Mouse (Mus musculus): ENCODE measurements around the gene Rab31. TPM values are rescaled to one million over a fixed set of nuclear protein-coding genes. Genes with fewer than 3 reads are reported as not detected.

Rab31 gene
- total RNA-seq, 2 experiments from 2014 or later: 6.9 to 8.1 TPM

- peak; percentile 80 for DNase-seq
Measured at GRCm38 (mm10) chr17:65783182-65784161, 10.9 kb upstream of the Rab31 start.

DNA sequence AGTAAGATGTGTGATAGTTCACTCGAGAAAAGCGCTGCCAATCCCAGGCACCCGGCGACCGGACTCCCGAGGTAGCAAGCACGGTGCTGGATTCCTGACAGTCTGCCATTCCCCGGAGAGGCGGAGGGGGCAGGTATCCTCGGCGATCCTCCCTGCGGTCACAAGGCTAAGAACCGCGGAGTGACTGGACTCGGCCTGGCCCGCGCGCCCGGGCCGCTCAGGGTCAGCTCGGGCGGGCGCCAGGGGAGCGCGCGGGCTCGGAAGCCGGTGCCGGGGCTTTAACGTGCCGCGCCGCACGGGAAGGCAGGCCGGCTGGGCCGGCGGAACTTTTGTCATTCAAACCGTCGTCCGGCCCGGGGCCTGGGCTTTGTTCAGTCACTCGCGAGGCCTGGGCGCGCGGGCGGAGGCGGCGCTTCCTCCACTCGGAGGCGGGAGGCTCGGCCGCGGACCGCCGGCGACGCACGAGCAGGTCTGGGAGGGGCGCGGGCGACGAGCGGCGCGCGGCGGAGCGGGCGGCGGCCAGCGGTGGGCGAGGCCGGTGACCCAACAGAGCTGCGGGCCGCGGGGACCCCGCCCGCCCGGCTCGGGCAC is 10.1 kb upstream of the Rab31 start, which contains the start of gene Ppp4r1:
Ppp4r1 (plus strand) TSS at position 23 of the 591 bp plus-strand sequence.
- DNase-seq: peak; percentile 85

- DNase-seq: no peak
Measured at GRCm38 (mm10) chr17:65780970-65781369, 8.4 kb upstream of the Rab31 start.

GRCm38 (mm10) chr17:65777461-65777860 is 4.9 kb upstream of the Rab31 start:
- no peak for DNase-seq

DNA sequence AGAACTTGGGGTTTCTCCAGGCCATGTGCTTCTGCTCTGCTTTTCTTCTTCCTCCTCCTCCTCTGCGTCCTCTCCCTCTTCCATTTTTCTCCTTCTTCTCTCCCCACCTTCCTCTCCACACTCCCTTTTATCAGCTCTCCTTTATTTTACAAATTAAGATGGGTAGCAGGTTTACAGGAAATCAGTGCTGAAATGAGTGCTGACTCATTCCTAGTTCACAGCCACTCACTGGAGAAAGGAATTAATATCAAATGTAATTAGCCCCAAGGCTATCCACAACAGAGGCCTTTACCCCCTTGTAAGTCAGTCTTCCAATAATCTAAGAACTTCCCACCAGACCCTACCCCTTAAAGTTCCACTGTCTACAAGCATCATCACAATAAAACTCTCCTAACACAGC is 3.7 kb upstream of the Rab31 start:
- no peak for DNase-seq

DNA sequence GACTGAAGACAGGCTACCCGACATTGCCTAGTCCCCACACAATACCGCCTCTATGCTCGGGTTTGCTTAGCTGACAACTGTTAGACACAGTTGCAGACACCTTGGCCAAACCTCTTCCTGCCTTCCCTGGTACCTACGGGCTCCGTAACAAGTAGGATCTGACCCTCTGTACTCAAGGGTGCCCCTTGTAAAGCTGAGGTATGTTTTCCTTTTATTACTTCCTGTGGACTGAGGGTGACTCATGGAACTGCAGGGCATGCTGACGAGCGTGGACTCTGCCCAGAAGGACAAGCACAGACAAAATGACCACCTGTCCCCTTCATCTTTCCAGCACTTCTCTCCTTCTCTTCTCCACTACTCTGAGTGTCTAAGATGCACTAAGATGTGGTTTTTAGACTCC is 1.9 kb upstream of the Rab31 start:
- DNase-seq: no peak

- no peak for DNase-seq
Measured at GRCm38 (mm10) chr17:65773617-65774016, 1.1 kb upstream of the Rab31 start.

GRCm38 (mm10) chr17:65770982-65771915 is 1.3 kb downstream of the Rab31 start:
- no peak for DNase-seq

- DNase-seq: no peak
Measured at GRCm38 (mm10) chr17:65768486-65768885, 4.1 kb downstream of the Rab31 start.

DNA sequence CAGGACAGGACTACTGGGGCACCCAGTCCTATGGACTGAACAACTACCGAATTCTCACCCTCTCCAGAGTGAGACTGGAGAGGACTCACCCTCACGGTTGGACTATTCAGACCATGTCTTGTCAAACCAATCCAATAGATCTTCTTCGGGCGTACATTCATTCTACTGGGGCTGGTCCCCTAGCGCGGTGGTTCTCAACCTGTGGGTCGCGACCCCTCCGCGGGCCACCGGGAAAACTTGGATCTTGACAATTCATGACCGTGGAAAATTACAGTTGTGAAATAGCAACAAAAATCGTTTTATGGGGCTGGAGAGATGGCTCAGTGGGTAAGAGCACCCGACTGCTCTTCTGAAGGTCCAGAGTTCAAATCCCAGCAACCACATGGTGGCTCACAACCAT is 9.3 kb downstream of the Rab31 start:
- no peak for DNase-seq

DNA sequence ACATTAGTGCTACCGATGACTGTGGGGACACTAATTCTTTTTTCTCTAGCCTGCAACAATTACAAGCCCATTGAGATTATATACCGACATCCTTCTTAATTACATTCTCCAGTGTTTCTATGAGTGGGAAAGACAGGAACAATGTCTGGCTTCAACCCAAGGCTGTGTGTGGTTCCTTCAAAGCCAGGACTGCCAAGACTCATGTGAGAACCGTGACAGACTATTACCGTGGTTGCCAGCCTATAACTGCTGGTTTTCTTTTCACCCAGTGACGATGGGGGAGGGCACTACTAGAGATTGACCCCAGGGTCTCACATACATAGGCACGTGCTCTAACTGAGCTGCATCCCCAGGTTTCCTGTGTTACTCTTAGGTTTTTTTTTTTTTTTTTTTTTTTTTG is 15.4 kb downstream of the Rab31 start:
- no peak for DNase-seq

- DNase-seq: no peak
Measured at GRCm38 (mm10) chr17:65755857-65756256, 16.7 kb downstream of the Rab31 start.

DNA sequence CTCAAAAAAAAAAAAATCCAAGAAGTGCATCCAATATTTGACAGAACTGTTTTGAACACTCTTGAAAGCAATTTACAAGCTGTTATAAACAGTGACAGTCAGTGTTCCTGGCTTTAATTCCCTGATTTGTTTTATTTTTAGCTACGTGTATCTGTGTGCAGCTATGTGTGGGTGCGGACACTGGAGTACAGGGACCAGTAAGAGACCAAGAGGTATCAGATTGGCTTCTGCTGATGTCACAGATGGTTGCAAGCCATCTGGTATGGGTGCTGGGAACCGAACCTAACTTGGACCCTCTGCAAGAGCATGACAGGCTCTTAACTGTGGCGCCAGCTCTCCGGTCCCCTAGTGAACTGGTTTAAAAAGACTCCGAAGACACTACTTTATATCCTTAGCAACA is 19.4 kb downstream of the Rab31 start:
- DNase-seq: no peak

DNA sequence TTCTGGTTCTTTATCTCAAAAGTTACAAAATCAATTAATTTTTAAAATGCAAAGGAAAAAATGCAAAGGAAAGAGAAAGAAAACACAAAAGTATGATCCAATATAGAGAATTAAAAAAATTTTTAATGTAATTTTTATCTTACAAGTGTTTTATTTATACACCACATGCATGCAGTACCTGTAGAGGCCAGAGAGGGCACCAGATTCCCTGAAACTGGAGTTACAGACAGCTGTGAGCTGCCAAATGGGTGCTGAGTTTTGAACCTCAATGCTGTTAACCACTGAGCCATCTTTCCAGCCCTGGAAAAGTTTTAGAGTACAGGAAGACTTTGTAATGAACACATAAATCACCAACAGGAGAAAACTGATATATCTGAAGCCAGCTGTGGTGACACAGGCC is 22.3 kb downstream of the Rab31 start:
- DNase-seq: no peak

- no peak for DNase-seq
Measured at GRCm38 (mm10) chr17:65749803-65750202, 22.7 kb downstream of the Rab31 start.

- DNase-seq: no peak
Measured at GRCm38 (mm10) chr17:65748997-65749396, 23.6 kb downstream of the Rab31 start.

DNA sequence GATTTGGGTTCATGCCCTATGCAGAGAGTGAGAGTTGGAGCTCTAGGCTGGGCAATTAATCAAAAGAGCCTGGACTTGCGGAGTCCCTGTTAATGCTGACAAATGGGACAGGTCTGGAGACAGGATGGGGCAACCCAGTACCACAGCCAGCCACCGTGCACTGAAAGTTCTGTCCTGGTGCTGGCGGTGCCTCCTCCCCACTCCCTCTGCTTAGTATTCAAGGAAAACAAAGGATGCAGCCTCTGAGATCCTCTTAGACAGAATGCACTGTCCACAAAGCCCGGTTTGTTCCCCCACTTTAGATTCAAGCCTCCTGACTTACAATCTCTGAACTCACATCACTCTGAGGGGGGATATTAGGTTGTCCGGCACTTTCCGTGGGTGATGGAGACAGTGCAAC is 26.2 kb downstream of the Rab31 start:
- DNase-seq: no peak

- no peak for DNase-seq
Measured at GRCm38 (mm10) chr17:65743664-65744330, 28.8 kb downstream of the Rab31 start.

- DNase-seq: no peak
Measured at GRCm38 (mm10) chr17:65742969-65743368, 29.6 kb downstream of the Rab31 start.

- no peak for DNase-seq
Measured at GRCm38 (mm10) chr17:65742245-65742905, 30.2 kb downstream of the Rab31 start.

DNA sequence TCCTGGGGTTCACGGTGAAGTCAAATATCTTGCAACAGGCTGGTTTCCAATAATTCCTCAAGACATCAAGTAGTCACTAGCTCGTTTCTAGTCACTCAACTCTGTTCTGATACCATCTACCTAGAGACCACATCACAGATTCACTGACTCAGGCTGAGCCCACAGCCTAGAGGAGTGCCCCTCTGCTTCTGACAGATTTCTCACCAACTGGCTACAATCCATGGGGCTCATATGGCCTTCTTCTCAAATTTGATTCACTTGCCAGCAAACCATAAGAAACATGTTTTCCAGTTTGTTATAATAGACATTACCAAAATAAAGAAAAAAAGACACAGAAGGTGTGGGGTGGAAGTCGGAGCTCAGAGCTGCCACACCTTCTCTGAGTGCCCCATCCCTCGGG is 31.0 kb downstream of the Rab31 start:
- DNase-seq: no peak
